16 mouse cellular contexts compared by ENCODE assay signal in the genomic region with DNA sequence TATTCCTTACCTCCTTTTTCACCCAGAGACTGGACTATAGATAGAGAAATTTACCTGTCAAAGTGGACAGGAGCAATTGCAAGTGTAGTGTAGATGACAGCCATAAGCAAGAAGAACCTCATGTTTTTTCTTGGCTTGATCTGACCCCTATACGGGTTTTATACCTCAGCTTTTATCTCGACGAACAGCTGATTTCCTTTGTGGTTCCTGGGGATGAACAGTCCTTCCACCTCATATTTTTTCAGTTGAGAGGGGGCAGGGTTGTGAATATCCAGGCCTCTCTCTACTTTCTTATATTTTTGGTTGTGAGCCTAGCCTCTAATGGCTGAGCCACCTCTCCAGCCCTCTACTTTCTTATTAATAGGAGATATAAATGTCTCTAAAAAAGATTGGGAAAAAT. TPM values are rescaled to one million over a fixed set of nuclear protein-coding genes. Genes with fewer than 3 reads are reported as not detected.
A peak's percentile ranks its signal among the peaks of the same experiment; 100 is the strongest.
DNase-seq lines count a peak whose midpoint lies in the region; ATAC-seq and TF ChIP-seq lines count a peak whose summit lies in the region.
"Had no signal": no experiment of that assay in that cellular context is flagged by ENCODE, and none has a peak within 500 bp of the region (broad histone marks: within the 10 kb centered on the region; RNA-seq: fewer than 3 reads in every experiment).

A gene (minus strand): TSS at position 132 of the 400 bp plus-strand sequence.

- intact Hi-C loops in gastrocnemius, adult 2 months (cut with DNase I): no loop called here

- DNase-seq in gastrocnemius, postnatal 10 days: no peak
- DNase-seq in gastrocnemius, adult 2 months: no peak
- peak; percentile 96 for DNase-seq in 416B (ENCODE audit: low read depth)
- no peak for DNase-seq in lung, postnatal 4 days
- DNase-seq: cerebellum, adult 8-10 months; liver; lung, postnatal 14 days had no signal

- TF ChIP-seq CTCF in gastrocnemius, adult 2 months (IDR thresholded peaks at IDR 0.05): no peak

- no peaks in the 10 kb centered on the region for H3K9me3 ChIP-seq in embryonic facial prominence, embryonic 15.5 days (replicated peaks)
- no peaks in the 10 kb centered on the region for H3K9me3 ChIP-seq in intestine, embryonic 16.5 days (ENCODE audit: control insufficient read depth, low read length)
- H3K9me3 ChIP-seq in hindbrain, embryonic 12.5 days (replicated peaks): no peaks in the 10 kb centered on the region
- H3K9me3 ChIP-seq: embryonic facial prominence, embryonic 12.5 days; hindbrain, embryonic 15.5 days; kidney, embryonic 15.5 days; midbrain, embryonic 10.5 days had no signal

- H3K4me1 ChIP-seq in embryonic facial prominence, embryonic 15.5 days: no peaks in the 10 kb centered on the region
- no peaks in the 10 kb centered on the region for H3K4me1 ChIP-seq in intestine, embryonic 16.5 days (ENCODE audit: control insufficient read depth, insufficient read depth, low read length)
- no peaks in the 10 kb centered on the region for H3K4me1 ChIP-seq in hindbrain, embryonic 12.5 days
- H3K4me1 ChIP-seq: embryonic facial prominence, embryonic 12.5 days; hindbrain, embryonic 15.5 days; kidney, embryonic 15.5 days; midbrain, embryonic 10.5 days had no signal

- no peak for ATAC-seq in embryonic facial prominence, embryonic 15.5 days (ENCODE audit: insufficient number of reproducible peaks, low FRiP score, low TSS enrichment, low read depth)
- ATAC-seq in megakaryocyte, adult 5-6 weeks (ENCODE audit: poor library complexity, severe bottlenecking): no peak
- no peak for ATAC-seq in intestine, embryonic 16.5 days
- ATAC-seq in hindbrain, embryonic 12.5 days (ENCODE audit: low FRiP score): no peak
- ATAC-seq: intestine, postnatal 0 days had no signal

- no peak within 1 kb of the TSS for H3K27ac ChIP-seq in gastrocnemius, adult 2 months
- H3K27ac ChIP-seq in embryonic facial prominence, embryonic 15.5 days (replicated peaks): no peak within 1 kb of the TSS
- no peak within 1 kb of the TSS for H3K27ac ChIP-seq in intestine, embryonic 16.5 days (ENCODE audit: low read length)
- no peak within 1 kb of the TSS for H3K27ac ChIP-seq in hindbrain, embryonic 12.5 days
- H3K27ac ChIP-seq: embryonic facial prominence, embryonic 12.5 days; hindbrain, embryonic 15.5 days; kidney, embryonic 15.5 days; midbrain, embryonic 10.5 days had no signal

- H3K4me2 ChIP-seq in embryonic facial prominence, embryonic 15.5 days (replicated peaks): no peak within 1 kb of the TSS
- H3K4me2 ChIP-seq in intestine, embryonic 16.5 days (ENCODE audit: low read depth, low read length): no peak within 1 kb of the TSS
- no peak within 1 kb of the TSS for H3K4me2 ChIP-seq in hindbrain, embryonic 12.5 days (replicated peaks)
- H3K4me2 ChIP-seq: embryonic facial prominence, embryonic 12.5 days; hindbrain, embryonic 15.5 days; kidney, embryonic 15.5 days had no signal

- 76% methylated on average over 3 of the region's 3 CpGs for WGBS in embryonic facial prominence, embryonic 15.5 days
- 79% methylated on average over 3 of the region's 3 CpGs for WGBS in intestine, embryonic 16.5 days
- WGBS in hindbrain, embryonic 12.5 days: 87% methylated on average over 3 of the region's 3 CpGs

- no peaks in the 10 kb centered on the region for H3K27me3 ChIP-seq in embryonic facial prominence, embryonic 15.5 days
- H3K27me3 ChIP-seq in intestine, embryonic 16.5 days (replicated peaks; ENCODE audit: control insufficient read depth, insufficient read depth, low read length): no peaks in the 10 kb centered on the region
- H3K27me3 ChIP-seq in hindbrain, embryonic 12.5 days: no peaks in the 10 kb centered on the region
- H3K27me3 ChIP-seq: embryonic facial prominence, embryonic 12.5 days; hindbrain, embryonic 15.5 days; kidney, embryonic 15.5 days had no signal

- no peaks in the 10 kb centered on the region for H3K36me3 ChIP-seq in embryonic facial prominence, embryonic 15.5 days
- no peaks in the 10 kb centered on the region for H3K36me3 ChIP-seq in intestine, embryonic 16.5 days (ENCODE audit: control insufficient read depth, insufficient read depth, low read length)
- H3K36me3 ChIP-seq in hindbrain, embryonic 12.5 days: no peaks in the 10 kb centered on the region
- H3K36me3 ChIP-seq: embryonic facial prominence, embryonic 12.5 days; hindbrain, embryonic 15.5 days; kidney, embryonic 15.5 days; midbrain, embryonic 10.5 days had no signal

- H3K9ac ChIP-seq in embryonic facial prominence, embryonic 15.5 days: no peak within 1 kb of the TSS
- no peak within 1 kb of the TSS for H3K9ac ChIP-seq in intestine, embryonic 16.5 days (ENCODE audit: low read depth, low read length)
- no peak within 1 kb of the TSS for H3K9ac ChIP-seq in hindbrain, embryonic 12.5 days
- H3K9ac ChIP-seq: embryonic facial prominence, embryonic 12.5 days; hindbrain, embryonic 15.5 days; kidney, embryonic 15.5 days had no signal

- H3K4me3 ChIP-seq in gastrocnemius, adult 2 months: no peak within 1 kb of the TSS
- H3K4me3 ChIP-seq in embryonic facial prominence, embryonic 15.5 days (replicated peaks): no peak within 1 kb of the TSS
- no peak within 1 kb of the TSS for H3K4me3 ChIP-seq in intestine, embryonic 16.5 days (ENCODE audit: low read length)
- H3K4me3 ChIP-seq in hindbrain, embryonic 12.5 days: no peak within 1 kb of the TSS
- H3K4me3 ChIP-seq: embryonic facial prominence, embryonic 12.5 days; hindbrain, embryonic 15.5 days; kidney, embryonic 15.5 days; midbrain, embryonic 10.5 days had no signal

RNA-seq across cellular contexts. Expression of the gene that starts here (rescaled TPM):
- 10 to 100 TPM; 14.1 to 14.5 TPM for total RNA-seq in gastrocnemius, postnatal 10 days (2021)
- 1 to 10 TPM in 1 of 2 experiments, under 1 TPM in 1; 0.94 to 3.4 TPM for total RNA-seq in gastrocnemius, adult 2 months (2021)
- 212 and 243 TPM in 2 replicates for polyA plus RNA-seq in embryonic facial prominence, embryonic 15.5 days (2015; fragmentation: Nextera tagmentation; extraction: Ambion mirVana)
- total RNA-seq in megakaryocyte, adult 5-6 weeks (2015): 186 and 191 TPM in 2 replicates
- total RNA-seq in megakaryocyte, adult 5-6 weeks (2017): 76.1 and 82.0 TPM in 2 replicates
- polyA plus RNA-seq in intestine, embryonic 16.5 days (2015; fragmentation: Nextera tagmentation; extraction: Ambion mirVana): 5.2 and 6.0 TPM in 2 replicates
- 0.81 and 1.6 TPM in 2 replicates for polyA plus RNA-seq in hindbrain, embryonic 12.5 days (2016; fragmentation: Nextera tagmentation; extraction: Ambion mirVana)
- polyA plus RNA-seq: midbrain, embryonic 10.5 days had no signal

Comparison
In these comparisons a context has a peak if more than half of its experiments do, and no peak if none do; other contexts are left out.
1. RNA of the gene that starts here (total RNA-seq): 76.1 to 191 TPM in megakaryocyte, adult 5-6 weeks; 14.1 to 14.5 TPM in gastrocnemius, postnatal 10 days and 0.94 to 3.4 TPM in gastrocnemius, adult 2 months; every median in the first group is over 4 times any median in the second.
2. RNA of the gene that starts here (polyA plus RNA-seq): 212 to 243 TPM in embryonic facial prominence, embryonic 15.5 days; 5.2 to 6.0 TPM in intestine, embryonic 16.5 days and 0.81 to 1.6 TPM in hindbrain, embryonic 12.5 days; every median in the first group is over 10 times any median in the second.